Mouse (Mus musculus) erythroblast, adult 5-6 weeks (primary cell): Measurements from ENCODE around the gene Gstm7. TPM values are rescaled to one million over a fixed set of nuclear protein-coding genes. Genes with fewer than 3 reads are reported as not detected.
"Not testable (repeated sequence)": the region's sequence is repeated elsewhere in the genome, so short reads cannot be mapped to it uniquely, and the experiment has no call there.

ENCODE experiments used
- ATAC-seq: replicated peaks from 2 replicates; pipeline ENCODE4 v1.8.0; 2016; ENCODE audit warnings: moderate number of reproducible peaks, mild to moderate bottlenecking, moderate TSS enrichment, inconsistent platforms; ENCODE audit not compliant: poor library complexity, low FRiP score, severe bottlenecking
- total RNA-seq, 2 experiments: library from RNA; stranded (forward) in 1 of 2; stranded (reverse) in 1 of 2; fragments of 150-400 nt in 1 of 2; fragments of 200-764, 138-1000 nt in 1 of 2; gene quantifications; 2 replicates each; pipeline versions ENCODE4 v1.2.3 to v1.2.4; 2015 to 2017; ENCODE audit warnings: low replicate concordance in 2 of 2

Gstm7 gene
- total RNA-seq (2015; ENCODE audit: low replicate concordance) (not detected in 2 replicates), total RNA-seq (2017; ENCODE audit: low replicate concordance) (1.8 TPM in 1 of 2 replicates, not detected in the other)

- ATAC-seq, result peak; percentile 51; the same call in 1 of the 2 replicates
Observed at GRCm38 (mm10) chr3:107931670-107932069, at the start of gene Gstm7. TSS of gene Gstm7 (minus strand) at chr3:107931817.

GRCm38 (mm10) chr3:107981261-107981660 is 49.6 kb upstream of the Gstm7 start:
- no peak for ATAC-seq

GRCm38 (mm10) chr3:107977691-107978090 is 46.1 kb upstream of the Gstm7 start:
- no peak for ATAC-seq

- ATAC-seq, result no peak
Observed at GRCm38 (mm10) chr3:107974237-107974636, 42.6 kb upstream of the Gstm7 start.

GRCm38 (mm10) chr3:107972070-107972469 is 40.5 kb upstream of the Gstm7 start:
- no peak for ATAC-seq

- not testable (repeated sequence) for ATAC-seq
Observed at GRCm38 (mm10) chr3:107971101-107971500, 39.5 kb upstream of the Gstm7 start.

GRCm38 (mm10) chr3:107968724-107969395 is 37.2 kb upstream of the Gstm7 start, which contains the start of gene Gstm3:
TSS of gene Gstm3 (minus strand) at chr3:107969283.
- no peak for ATAC-seq

- no peak for ATAC-seq
Observed at GRCm38 (mm10) chr3:107966631-107967030, 35.0 kb upstream of the Gstm7 start.

- ATAC-seq, result no peak
Observed at GRCm38 (mm10) chr3:107965592-107965991, 34.0 kb upstream of the Gstm7 start.

- ATAC-seq, result no peak
Observed at GRCm38 (mm10) chr3:107964656-107965308, 33.2 kb upstream of the Gstm7 start.

- ATAC-seq, result no peak
Observed at GRCm38 (mm10) chr3:107964026-107964425, 32.4 kb upstream of the Gstm7 start.

GRCm38 (mm10) chr3:107955260-107955659 is 23.6 kb upstream of the Gstm7 start:
- ATAC-seq, result not testable (repeated sequence)

- ATAC-seq, result no peak
Observed at GRCm38 (mm10) chr3:107953906-107954305, 22.3 kb upstream of the Gstm7 start.

GRCm38 (mm10) chr3:107953328-107953755 is 21.7 kb upstream of the Gstm7 start:
- ATAC-seq, result no peak

GRCm38 (mm10) chr3:107950531-107950930 is 18.9 kb upstream of the Gstm7 start:
- no peak for ATAC-seq

- ATAC-seq, result not testable (repeated sequence)
Observed at GRCm38 (mm10) chr3:107949461-107949860, 17.8 kb upstream of the Gstm7 start.

- no peak for ATAC-seq
Observed at GRCm38 (mm10) chr3:107945729-107946128, 14.1 kb upstream of the Gstm7 start.

- no peak for ATAC-seq
Observed at GRCm38 (mm10) chr3:107943239-107943990, 11.8 kb upstream of the Gstm7 start, which contains the start of gene Gstm6. TSS of gene Gstm6 (minus strand) at chr3:107943749.

GRCm38 (mm10) chr3:107941261-107941660 is 9.6 kb upstream of the Gstm7 start:
- no peak for ATAC-seq

- ATAC-seq, result no peak
Observed at GRCm38 (mm10) chr3:107940524-107940923, 8.9 kb upstream of the Gstm7 start.
